Mouse (Mus musculus): Measurements from ENCODE around the gene Mtfp1. TPM values are rescaled to one million over a fixed set of nuclear protein-coding genes. Genes with fewer than 3 reads are reported as not detected.

Gene Mtfp1
- total RNA-seq (2015; ENCODE audit: low replicate concordance) (4.0 and 10.1 TPM in 2 replicates), total RNA-seq (2017; ENCODE audit: low replicate concordance) (2.8 and 8.0 TPM in 2 replicates)

DNA sequence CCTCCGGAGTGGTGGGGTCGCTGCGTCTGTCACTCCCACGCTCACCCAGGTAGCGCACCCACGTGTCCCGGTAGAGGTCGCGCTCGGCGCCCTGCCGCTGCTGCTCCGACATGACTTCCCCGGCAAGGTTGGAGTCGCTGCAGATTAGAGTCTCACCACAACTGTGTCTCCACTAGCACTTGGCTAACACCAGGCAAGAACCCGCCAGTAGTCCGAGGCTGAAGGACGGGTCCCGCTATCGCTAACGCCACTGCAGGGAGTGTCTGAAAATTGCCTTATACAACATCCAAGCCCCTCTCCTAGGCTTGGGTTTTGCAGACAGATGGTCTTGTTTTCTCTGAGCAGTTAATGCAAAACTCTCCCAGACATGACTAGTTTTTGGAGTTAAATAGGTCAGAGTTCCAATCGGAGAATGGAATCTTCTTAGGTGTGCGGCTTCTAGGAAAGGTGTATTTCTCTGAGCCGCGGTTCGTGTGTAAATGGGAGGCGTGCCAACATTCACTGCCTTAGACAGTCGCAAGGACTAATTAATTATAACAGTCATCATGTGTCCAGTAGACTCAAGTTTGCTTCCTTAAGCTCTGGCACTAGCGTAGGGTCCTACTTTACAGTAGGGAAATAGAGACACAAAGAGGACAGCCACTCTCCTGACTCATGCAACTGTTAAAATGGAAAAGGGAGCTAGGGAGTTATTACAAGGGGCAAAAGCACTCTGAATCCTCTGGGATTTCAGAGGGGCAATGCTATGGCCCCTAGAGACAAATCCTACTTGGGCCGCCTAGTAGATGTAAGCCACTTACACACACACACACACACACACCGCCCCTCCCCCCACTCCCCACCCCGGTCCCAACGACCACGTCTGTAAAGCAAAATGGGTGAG is at the start of gene Mtfp1:
Mtfp1 (minus strand) TSS at position 275 of the 883 bp plus-strand sequence.
- ATAC-seq (replicated peaks; ENCODE audit: low FRiP score, poor library complexity, severe bottlenecking), result peak; percentile 30

GRCm38 (mm10) chr11:4143281-4144062 is 48.2 kb upstream of the Mtfp1 start:
- no peak for ATAC-seq (replicated peaks; ENCODE audit: low FRiP score, poor library complexity, severe bottlenecking)

DNA sequence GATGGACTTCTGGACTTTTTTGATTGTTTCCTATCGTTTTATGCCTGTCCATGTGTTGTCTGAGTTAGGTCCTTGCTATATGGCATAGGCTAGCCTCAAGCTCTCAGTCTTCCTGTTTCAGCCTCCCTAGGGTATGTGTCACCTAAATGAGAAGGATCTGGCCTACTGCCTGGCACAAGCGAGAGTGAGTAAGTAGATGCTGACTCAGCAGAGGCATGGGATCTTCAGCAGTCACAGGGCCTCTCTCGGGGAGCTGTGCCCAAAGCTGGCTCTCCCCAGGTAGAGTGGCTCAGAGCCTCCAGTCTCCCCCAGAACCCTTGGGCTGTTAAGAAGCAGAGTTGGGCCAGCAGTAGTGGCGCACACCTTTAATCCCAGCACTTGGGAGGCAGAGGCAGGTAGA is 47.1 kb upstream of the Mtfp1 start:
- no peak for ATAC-seq (replicated peaks; ENCODE audit: low FRiP score, poor library complexity, severe bottlenecking)

- ATAC-seq (replicated peaks; ENCODE audit: low FRiP score, poor library complexity, severe bottlenecking), result no peak
Observed at GRCm38 (mm10) chr11:4141505-4141904, 46.3 kb upstream of the Mtfp1 start.

DNA sequence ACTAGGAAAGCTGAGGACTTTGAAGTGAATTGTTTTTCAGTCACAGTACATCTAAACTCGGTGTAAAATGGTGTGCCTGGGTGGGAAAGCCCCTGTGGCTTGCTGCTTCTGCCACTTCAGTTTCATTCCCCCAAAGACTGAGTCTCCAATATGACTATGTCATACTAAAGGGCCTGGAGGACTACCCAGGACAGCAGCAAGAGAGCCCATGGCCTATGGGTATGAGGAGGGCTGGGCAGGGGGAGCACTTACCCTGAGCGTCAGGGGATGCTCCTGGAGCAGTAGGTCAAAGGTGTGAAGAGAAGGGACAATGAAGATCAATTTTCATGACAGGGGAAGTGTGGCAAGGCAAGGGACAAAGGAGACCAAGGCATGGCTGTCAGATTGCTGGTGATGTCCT is 43.7 kb upstream of the Mtfp1 start:
- ATAC-seq (replicated peaks; ENCODE audit: low FRiP score, poor library complexity, severe bottlenecking), result no peak

GRCm38 (mm10) chr11:4134986-4135935 is 40.0 kb upstream of the Mtfp1 start, which contains the start of gene Rnf215:
TSS of gene Rnf215 (plus strand) at chr11:4135202.
- ATAC-seq (replicated peaks; ENCODE audit: low FRiP score, poor library complexity, severe bottlenecking), result peak; percentile 83

DNA sequence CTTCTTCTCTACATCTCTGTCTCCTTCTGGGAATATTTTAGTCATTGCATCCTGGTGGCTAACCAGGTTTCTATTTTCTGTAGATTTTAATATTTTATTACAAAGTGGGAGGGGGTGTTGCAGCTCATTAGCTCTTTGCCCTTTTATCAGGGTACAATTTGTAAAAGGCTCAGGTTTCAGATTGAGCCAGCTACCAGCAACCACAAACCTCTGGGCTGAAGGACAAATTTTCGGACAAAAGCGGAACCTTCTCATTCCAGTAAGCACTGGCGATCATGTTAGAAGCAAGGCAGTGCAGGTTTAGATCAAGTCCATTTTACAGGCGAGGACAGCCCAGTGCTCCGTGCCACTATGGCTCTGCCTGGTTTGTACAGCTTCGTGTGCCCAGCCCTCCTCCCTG is 39.2 kb upstream of the Mtfp1 start:
- no peak for ATAC-seq (replicated peaks; ENCODE audit: low FRiP score, poor library complexity, severe bottlenecking)

- ATAC-seq (replicated peaks; ENCODE audit: low FRiP score, poor library complexity, severe bottlenecking), result no peak
Observed at GRCm38 (mm10) chr11:4133450-4133849, 38.2 kb upstream of the Mtfp1 start.

- 0 out of 2 replicates have a peak, but pooled peaks have one; percentile 39 for ATAC-seq (replicated peaks; ENCODE audit: low FRiP score, poor library complexity, severe bottlenecking)
Observed at GRCm38 (mm10) chr11:4128461-4128860, 33.2 kb upstream of the Mtfp1 start.

DNA sequence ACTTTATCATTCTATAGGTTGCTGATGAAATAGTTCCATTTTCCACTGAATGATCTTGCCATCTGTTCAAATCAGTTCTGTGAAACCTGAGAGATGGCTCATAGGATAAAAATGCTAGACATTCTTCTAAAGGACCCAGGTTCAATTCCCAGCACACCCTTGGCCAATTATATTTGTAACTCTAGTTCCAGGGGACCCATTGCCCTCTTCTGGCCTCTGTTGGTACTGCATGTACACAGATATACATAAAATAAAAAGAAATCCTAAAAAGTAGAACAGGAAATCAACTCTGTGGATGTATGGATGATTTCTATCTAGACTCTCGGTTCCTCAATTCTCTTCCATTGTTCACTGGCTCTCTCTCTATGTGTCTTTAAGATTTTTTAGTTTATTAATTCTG is 31.8 kb upstream of the Mtfp1 start:
- no peak for ATAC-seq (replicated peaks; ENCODE audit: low FRiP score, poor library complexity, severe bottlenecking)

GRCm38 (mm10) chr11:4123922-4124321 is 28.7 kb upstream of the Mtfp1 start:
- peak; percentile 71 for ATAC-seq (replicated peaks; ENCODE audit: low FRiP score, poor library complexity, severe bottlenecking)

DNA sequence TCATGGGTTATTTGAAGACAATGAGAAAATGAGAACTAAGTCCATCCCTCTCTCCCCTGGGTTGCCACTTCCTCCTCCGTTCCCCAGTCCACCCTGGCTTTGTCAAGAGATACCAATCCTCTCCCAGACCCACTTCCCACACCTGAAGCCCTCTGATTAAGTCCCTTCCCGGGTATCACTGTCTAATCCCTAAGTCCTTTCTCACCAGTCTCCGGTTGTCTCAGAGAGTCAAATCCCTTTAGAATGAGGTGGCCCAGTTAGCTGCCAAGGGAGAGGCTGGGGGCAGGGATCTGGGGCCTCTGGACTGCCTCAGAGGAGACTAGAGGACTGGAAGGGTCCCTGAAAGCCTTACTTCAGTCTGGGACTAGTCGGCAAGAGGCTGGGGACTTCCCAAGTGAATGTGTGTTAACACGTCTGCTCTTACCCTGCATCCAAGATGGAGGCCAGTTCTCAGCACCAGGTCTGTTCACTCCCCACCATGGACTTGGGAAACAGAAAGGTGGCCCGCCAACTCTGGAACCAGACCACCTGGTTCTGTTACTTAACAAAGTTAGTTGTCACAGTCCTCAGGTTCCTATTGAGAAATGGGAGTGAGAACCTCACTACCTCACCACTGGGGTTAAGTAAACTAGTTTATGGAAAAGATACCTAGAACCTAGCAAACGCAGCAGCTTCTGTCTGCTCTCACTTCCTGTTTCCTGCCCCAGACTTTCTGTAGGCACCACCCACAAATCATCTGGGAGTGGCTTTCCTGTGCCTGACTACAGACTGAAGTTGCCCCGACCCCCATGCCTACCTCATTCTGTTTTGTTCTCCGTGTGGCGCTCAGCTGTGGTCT is 27.7 kb upstream of the Mtfp1 start, which contains the start of gene Sec14l2:
Sec14l2 (minus strand) TSS at position 674 of the 838 bp plus-strand sequence.
- peak; percentile 28; the same call in 1 of the 2 replicates for ATAC-seq (replicated peaks; ENCODE audit: low FRiP score, poor library complexity, severe bottlenecking)

GRCm38 (mm10) chr11:4122226-4122625 is 27.0 kb upstream of the Mtfp1 start:
- no peak for ATAC-seq (replicated peaks; ENCODE audit: low FRiP score, poor library complexity, severe bottlenecking)

DNA sequence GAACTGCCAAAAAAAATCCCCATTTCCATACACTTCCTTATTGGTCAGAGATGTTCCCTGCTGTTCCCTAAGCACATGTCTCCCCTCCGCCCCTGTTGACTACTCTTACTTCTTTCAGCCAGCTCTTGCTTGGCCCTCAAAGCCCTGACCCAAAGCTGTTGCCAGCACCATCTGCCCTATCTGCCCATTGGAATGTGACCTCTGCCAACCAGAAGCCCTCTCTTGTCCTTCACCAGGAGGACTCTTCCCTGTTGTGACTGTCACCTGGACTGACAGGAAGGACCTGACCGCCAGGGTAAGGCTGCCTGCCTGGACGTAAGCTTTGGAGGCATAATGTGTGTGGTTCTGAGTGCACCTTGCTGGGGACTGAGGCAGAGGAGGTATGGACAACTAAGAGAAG is 26.4 kb upstream of the Mtfp1 start:
- ATAC-seq (replicated peaks; ENCODE audit: low FRiP score, poor library complexity, severe bottlenecking), result no peak

GRCm38 (mm10) chr11:4119635-4120034 is 24.4 kb upstream of the Mtfp1 start:
- ATAC-seq (replicated peaks; ENCODE audit: low FRiP score, poor library complexity, severe bottlenecking), result no peak

GRCm38 (mm10) chr11:4118081-4118921 is 23.1 kb upstream of the Mtfp1 start:
- ATAC-seq (replicated peaks; ENCODE audit: low FRiP score, poor library complexity, severe bottlenecking), result peak; percentile 68

- ATAC-seq (replicated peaks; ENCODE audit: low FRiP score, poor library complexity, severe bottlenecking), result peak; percentile 55
Observed at GRCm38 (mm10) chr11:4117372-4118071, 22.3 kb upstream of the Mtfp1 start.
